Mouse (Mus musculus): ENCODE measurements around the gene Hebp1.
A peak's percentile ranks its signal among the peaks of the same experiment; 100 is the strongest.

Gene Hebp1

DNA sequence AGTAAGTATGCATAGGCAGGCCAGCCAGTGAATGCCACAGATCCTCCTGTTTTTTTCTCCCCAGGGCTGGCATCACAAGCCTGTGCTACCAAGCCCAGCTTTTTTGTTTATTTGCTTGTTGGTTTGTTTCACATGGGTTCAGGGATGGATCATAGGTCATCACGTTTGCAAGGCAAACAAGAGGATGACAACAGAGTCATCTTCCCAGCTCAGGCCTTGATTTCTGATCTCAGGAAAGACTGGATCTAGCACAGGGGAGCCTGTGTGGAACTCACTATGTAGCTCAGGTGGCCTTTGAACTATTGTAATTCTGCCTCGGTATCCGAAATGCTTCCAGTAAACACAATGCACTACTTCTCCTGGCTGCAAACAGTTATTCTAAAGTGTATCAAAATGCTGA is 35.5 kb downstream of the Hebp1 start:
- DNase-seq (ENCODE audit: low spot score in 2 of 2): no peak

DNA sequence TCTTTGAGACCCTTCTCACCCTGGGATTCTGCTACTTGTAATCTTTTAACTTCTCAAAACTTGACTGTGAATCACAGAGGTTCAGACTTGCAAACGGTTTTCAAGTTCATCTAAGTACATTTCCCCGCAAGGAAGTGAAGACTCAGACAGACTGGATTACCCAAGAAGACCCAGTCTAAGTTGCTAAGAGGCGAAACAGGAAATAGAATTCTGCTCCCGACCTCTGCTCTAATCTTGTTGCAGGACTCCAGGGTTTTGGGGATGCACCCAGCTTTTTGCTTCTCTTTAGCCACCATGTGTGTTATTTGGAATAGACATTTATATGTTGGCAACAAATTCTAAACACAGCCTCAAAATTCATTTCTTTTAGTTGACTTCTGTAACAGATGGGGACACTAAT is 36.5 kb downstream of the Hebp1 start:
- DNase-seq (ENCODE audit: low spot score in 2 of 2): no peak

DNA sequence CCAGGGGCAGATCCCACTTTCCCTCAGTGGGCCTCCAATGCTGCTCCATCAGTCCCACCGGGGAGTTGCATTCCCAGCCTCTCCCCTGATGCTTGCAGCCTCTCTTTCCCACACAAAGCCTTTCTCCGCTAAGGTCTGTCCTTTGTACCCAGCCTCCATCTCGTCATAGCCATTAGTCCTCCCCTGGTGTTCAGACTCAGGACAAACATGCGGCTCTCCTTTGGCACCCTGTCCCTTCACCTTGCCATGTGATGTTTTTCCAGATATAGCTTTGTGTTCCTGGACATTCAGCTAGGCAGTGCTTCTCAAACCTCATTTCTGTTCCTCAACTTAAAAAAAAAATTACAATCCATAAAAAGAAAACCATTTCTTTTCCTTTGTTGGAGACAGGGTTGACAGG is 39.3 kb downstream of the Hebp1 start:
- no peak for DNase-seq (ENCODE audit: low spot score in 2 of 2)

DNA sequence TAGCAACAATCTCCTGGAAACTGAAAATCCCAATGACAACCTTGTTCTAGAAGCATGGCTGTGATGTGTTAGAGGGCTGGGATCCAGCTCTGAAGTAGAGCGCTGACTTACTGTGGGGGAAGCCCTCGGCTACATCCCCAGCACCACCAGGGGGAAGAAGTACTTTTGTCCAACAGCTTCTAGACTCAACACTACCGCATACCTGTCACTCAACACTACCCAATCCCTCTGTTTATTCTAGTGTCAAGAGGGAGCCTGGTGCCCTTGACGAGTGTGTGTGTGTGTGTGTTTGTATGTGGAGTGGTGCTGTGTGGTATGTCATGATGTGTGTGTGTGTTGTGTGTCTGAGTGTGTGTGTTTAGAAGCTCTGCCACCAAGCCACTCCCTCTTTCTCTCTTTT is 40.3 kb downstream of the Hebp1 start:
- no peak for DNase-seq (ENCODE audit: low spot score in 2 of 2)

DNA sequence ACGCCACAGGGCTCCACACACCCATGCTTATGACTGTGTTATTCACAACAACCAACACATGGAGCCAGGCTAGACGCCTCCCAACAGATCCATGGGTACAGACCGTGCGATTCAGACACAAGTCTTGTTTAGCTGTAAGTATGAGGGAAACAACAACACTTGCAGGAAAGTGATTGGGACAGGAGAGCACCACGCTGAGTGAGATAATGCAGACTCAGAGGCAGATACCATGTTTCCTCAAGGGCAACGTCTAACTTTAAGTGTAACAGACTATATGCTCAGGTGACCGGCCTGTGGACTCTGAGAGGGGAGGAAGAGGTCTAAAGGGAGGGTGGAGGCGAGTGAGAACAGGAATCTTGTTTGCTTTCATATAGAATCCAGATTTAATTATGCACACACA is 41.2 kb downstream of the Hebp1 start:
- DNase-seq (ENCODE audit: low spot score in 2 of 2): no peak

DNA sequence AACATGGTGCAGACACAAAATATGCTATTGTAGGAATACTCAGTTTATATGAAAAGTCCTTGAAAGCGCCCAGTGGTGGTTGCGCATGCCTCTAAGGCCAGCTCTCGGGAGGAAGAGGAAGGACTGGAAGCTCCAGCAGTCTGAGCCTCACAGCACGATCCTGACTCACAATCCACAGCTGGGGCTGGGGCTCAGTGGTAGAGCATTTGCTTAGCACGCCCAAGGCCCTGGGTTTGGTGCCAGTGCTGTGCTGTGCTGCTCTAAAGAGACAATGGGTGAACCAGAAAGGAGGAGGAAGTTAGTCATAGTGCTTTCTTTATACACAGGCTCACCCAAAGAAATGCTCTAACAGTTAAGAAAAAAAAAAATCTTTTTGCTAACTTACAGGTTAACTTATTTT is 44.1 kb downstream of the Hebp1 start:
- peak; percentile 34 to 44 for DNase-seq (ENCODE audit: low spot score in 2 of 2)

DNA sequence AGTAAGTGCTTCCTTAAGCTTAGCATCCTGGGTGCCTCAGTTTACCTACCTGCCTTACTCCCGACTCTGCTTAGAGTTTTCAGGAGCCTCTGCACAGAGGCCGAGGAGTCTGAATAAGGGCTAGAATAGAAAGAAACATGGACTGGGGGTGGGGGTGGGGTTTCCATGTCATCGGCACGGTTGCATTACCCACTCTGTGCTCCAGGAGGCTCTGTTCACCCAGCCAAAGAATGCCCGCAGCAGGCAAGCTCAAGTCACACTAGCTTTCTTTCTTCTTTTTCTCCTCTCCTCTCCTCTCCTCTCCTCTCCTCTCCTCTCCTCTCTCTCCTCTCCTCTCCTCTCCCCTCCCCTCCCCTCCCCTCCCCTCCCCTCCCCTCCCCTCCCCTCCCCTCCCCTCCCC is 47.5 kb downstream of the Hebp1 start:
- peak; percentile 38 to 45 for DNase-seq (ENCODE audit: low spot score in 2 of 2)

DNA sequence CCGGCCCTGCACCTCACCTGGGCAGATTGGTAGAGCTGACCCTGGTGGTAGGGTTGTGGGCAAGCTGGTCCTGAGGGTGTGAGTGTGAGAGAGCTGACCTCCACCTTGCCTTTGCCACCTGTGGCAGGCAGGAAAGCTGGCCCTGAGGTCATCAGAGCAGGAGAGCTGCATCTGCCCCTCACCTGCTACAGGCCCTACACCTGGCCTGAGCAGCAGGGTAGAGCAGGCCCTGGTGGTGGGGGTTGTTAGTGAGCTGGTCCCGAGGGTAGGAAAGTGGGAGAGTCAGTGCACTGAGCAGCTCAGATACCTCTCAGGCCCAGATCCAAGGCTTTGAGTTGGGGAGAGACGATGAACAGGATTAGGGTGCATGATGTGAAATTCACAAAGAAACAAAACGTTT is 48.1 kb downstream of the Hebp1 start:
- DNase-seq (ENCODE audit: low spot score in 2 of 2): no peak

DNA sequence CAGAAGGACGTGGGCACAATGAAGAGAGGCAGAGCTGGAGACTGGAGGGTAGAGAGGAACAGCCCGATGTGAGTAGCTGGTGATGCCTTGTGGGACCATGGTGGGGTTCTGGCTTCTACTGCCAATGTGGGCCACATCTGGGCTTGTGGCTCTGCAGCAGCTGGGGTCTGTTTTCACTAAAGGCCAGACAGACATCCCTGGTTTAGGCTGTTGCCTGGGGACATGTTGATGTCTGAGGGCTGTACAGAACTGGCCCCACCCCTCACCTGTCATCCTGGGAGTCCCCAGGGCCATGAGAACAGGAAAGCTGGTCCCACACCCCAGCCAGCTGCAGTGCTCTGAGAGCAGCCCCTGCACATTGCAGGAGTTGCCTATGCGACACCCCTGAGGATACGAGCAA is 48.6 kb downstream of the Hebp1 start:
- DNase-seq (ENCODE audit: low spot score in 2 of 2): no peak

DNA sequence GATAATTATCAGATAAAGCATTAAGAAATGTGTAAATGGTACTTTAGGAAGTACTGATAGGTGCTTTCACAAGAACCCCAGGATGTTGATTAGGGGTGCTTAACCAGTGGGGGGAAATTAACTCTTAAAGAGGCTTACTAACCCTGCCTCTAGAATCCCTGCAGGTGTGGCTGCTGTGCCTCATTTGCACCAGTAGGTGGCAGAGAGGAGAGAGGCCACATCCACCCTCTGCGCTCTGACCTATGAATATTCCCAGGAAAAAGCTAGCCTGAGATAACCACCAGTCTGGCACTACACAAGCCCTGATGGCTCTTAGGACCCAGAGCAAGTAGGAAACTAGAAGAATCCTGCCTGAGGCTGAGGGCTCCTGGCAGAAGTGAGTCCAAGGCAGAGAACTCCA is 49.3 kb downstream of the Hebp1 start:
- no peak for DNase-seq (ENCODE audit: low spot score in 2 of 2)

DNA sequence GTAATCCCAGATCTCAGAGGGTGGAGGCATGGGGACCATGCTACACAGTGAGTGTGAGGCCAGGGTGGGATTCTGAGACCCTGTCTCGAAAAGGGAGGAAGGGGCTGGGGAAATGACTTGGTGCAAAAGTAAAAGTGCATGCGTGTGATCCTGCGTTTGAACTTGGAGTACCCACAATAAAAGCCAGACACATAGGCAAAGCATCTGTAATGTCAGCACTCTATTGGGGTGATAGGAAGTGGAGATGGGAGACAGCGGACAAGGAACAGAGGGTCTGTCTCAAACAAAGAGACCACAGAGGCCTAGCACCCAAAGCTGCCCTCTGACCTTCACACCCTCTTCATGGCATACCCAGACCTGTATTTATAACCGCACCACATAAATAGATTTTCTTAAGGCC is 51.8 kb downstream of the Hebp1 start:
- DNase-seq (ENCODE audit: low spot score in 2 of 2): no peak

DNA sequence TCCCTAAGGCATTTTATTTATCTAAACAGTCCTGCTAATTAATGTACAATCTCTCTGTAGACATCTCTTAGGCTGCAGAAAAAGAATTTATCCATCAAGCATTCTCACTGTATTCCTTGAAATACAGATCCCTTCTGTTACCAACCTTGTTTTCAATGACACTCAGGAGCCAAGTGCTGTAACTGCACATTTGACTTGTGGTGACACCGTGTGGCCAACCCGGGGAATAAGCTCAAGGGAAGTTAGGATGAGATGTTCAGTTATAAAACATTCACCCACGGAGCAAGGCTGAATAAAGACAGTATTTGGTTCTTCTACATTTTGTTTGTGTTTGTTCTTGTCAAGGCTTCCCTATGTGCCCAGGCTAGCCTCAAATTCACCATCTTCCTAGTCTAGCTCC is 53.3 kb downstream of the Hebp1 start:
- peak; percentile 34 to 53 for DNase-seq (ENCODE audit: low spot score in 2 of 2)

DNA sequence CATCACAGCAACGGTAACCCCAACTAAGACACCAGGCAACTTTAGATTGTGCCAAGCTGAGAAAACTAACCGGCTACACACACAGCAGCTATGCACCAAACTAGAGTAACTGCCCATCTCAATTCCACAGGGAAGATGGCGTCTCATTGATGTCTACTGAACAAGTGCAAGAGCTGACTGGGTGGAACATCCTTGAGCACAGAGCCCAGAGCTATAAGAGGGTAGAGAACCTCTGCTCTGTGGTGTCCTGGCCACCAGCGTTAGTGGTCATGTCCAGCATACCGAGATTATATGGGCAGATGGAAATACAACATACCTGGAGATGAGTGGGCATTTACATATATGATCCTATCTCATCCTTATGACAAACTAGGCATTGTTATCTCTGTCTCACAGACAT is 54.7 kb downstream of the Hebp1 start:
- DNase-seq (ENCODE audit: low spot score in 2 of 2): no peak

DNA sequence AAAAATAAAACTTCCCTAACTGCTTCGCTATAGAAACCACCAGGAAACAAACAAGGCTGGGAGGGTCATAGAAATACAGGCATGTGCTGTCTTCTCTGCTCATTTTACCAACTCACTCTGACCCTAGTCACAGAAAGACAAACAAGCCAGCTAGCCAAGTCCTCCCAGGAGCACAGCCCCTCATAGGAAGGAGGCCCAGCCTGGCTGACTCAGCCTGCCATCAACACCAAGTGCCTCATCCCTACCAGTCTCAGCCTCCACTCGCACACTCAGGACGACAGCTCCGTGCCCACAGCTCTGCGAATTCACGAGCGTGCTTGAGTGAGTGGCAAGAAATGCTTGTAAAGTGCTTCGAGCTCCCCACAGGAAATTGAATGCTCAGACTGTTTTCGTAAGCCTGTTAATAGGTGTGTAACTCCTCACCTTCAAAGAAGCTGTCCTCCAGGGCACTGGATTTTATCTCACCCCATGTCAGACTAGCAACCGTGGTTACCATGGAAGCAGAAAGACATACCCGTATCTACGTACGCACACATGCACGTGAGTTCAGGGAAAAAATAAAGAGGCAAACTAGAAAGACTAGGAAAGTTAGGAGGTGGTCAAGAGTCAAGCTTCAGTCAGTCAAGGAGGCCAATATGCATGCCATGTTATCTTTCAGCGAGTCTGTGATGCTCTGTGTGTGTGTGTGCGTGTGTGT is 56.2 kb downstream of the Hebp1 start:
- DNase-seq (ENCODE audit: low spot score in 2 of 2): peak; percentile 34 to 56

DNA sequence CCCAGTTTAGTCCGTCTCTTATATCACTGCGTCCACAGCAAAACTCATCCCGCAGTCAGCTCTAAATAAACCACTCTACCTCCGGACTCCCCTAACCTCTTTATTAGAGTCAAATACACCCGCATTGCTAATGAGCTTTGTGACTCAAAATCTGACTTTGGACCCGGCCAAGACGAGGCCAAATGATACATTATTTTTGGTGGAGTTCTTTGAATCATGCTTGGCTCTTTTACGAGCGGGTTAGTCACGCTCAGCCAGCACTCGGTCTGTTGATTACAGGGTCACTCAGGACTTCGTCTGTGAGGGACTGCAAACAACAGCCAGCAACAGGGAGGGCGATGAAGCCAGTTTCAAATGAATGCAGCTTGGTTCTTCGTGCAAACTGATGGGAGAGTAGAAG is 59.1 kb downstream of the Hebp1 start:
- DNase-seq (ENCODE audit: low spot score in 2 of 2): no peak

DNA sequence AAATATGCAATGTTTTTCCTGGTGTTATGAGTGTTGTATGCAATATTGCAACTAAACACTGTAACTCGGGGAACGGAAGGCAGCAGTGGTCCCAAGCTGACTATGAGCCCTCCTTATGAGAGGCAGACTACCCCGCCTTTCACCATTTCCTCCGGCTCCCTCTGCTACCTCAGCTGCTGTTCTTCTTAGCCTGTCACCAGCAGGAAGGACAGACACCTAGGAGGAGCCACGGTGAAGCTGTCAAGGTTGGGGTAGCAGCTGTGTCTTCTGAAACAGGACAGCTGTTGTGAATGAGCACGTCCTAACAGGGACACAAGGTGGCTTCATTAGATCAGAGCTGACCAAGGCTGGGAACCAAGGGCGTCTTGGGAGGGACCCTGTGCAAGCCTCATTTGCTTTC is 59.6 kb downstream of the Hebp1 start:
- DNase-seq (ENCODE audit: low spot score in 2 of 2): no peak

DNA sequence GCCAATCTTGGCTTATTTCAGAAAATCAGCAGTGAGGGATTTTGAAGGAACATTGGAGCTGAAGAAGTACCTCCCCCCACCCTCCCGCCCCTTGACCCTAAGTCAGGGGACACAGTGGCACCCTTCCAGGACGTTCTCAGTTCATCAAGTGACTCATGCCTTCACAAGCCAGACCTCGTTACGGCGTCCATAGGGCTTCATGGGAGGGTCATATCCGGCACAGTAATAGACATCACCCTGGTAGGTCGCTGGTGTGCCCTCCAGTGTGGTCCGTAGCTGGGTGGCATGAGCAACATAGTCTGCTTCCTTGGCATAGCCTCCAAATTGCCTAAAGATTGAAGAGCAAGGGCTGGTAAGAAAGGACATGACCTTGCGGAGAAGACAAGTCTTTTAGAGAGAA is 60.1 kb downstream of the Hebp1 start:
- DNase-seq (ENCODE audit: low spot score in 2 of 2): no peak

DNA sequence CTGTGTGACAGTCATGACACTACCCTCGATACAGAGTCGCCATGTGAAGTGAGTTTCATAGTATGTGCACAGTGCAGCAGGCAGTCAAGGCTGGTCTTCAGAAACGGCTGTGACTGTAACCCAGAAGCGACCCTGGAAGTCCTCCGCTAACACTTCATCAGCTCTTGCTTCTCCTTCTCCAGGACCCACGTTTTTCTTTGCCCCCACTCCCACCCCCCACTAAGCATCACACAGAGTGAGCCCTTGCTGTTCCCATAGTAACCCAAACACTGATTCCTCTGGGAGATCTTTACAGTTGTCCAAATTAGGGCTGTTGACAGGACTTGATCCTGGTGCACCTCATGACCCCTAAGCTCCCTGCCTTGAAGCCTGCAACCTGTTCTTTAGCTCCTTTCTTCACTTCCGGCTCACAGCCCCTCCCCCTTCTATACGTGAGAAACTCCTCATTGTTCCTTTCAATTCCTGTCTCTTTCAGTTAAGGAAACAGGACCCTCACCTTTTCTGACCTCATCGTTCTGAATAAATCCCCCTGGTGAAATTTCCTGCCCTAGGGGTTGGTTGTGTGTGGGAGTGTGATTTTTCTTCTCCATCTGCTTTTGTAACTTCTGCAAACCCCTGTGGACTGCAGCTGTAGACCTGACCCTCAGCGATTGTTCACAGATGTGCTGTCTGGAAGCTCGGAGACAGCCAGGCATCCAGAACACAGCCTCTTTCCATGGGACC is 61.2 kb downstream of the Hebp1 start:
- no peak for DNase-seq (ENCODE audit: low spot score in 2 of 2)

DNA sequence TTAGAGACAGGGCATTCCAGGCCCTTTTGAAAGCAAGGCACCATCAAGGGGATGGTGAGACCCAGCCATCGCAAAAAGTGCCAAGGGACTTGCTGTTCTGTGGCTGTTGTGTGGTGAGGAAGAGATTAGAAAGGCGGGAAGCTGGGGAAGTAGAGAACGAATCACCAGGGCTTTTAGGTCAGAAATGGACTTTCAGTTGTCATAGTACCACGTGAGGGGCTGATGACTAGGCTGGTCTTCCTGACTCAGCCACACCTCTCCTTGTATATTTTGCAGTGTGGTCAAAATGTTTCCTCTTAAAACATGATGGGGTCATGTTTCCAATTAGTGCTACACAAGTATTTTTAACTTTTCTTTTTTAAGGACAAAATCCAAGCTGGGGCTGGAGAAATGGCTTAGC is 62.1 kb downstream of the Hebp1 start:
- DNase-seq (ENCODE audit: low spot score in 2 of 2): no peak

DNA sequence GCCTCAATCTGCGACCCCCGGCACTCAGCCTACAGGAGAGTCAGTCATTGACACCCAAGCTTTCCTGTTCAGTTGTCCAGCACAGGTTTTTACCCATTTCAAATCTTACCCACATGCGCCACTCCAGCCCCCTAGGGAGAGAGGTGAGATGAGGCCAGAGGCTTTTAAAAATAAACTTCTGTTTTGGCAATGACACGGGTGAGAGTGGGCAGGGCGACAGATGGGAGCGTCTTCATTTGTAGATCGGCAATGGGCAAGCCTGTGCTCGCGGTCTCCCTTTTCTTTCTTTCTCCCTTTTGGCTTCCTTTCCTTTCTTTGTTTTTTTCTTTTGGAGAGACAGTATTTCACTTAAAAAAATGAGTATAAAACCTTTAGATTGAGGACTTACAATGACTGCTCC is 64.3 kb downstream of the Hebp1 start:
- peak; percentile 41 to 42 for DNase-seq (ENCODE audit: low spot score in 2 of 2)

DNA sequence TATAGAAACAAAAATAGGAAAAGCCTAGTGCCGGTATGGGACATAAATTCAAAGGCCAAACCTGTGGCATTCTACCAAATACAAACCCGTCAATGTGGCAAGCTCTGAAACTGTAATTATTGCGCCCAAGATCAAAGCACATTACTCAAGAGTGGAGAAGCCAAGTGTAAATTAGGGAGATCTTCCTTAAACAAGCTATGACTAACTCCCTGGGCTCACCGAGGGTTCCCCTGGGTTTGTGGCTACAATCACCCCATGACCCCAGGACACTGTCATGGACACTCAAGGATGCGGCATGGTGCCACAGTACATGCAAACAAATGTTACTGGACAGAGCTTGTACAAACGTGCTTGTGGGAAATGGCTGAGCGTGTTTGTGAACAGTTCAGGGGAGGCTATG is 64.7 kb downstream of the Hebp1 start:
- no peak for DNase-seq (ENCODE audit: low spot score in 2 of 2)

DNA sequence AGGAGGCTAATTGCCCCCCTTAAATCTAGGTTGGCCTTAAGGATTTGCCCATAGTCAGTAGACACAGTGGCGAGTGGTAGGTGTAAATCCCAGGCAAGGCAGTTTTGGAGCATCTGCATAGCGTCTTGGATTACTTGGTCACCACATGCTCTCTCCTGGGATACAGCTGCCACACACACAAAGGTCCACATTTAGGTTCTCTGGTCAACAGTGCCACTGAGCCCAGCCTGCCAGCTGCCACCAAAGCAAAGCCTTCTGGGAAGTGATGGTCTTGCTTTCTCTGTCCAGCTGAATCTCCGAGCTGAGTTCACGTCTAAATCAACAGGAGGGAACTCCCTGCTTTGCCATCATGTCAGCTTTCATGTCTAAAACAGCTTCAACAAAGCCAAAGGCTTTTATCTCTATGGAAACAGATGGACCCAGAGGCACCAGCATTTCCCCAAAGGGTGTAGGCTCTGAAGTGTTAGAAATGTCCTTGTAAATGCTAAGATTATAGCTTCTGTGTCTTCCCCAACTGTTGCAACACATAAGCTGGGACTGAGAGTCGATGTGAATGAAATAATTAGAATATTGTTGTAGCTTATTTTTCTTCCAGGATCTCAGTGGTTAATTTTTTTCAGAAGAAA is 73.0 kb downstream of the Hebp1 start:
- no peak for DNase-seq (ENCODE audit: low spot score in 2 of 2)

DNA sequence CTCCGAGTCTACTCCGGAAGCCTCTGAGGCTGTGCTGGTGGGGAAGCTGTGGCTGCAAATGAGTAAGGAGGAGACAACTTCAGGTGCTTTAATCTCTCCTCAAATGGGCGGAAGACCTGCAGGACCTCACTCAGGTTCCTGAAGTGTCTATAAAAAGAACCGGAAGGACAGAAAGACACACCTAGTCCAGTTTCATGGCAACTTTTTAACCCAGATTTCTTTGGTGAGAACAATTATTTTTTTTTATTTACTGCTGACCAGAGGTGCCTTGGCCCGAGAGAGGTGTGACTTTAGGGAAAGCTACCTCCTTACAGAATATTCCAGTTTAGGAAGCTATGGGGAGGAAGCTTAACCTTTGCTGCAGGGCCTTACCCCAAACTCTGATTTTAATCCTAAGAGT is 79.6 kb downstream of the Hebp1 start, which contains the start of gene Gprc5d:
TSS of gene Gprc5d (minus strand) at position 101 of the 400 bp plus-strand sequence.
- no peak for DNase-seq (ENCODE audit: low spot score in 2 of 2)
